Mouse (Mus musculus): Measurements from ENCODE around the gene Zfp646. TPM values are rescaled to one million over a fixed set of nuclear protein-coding genes. Genes with fewer than 3 reads are reported as not detected.

Zfp646 gene
- polyA plus RNA-seq, 1 experiment from 2014 or later = 26.8 TPM

GRCm38 (mm10) chr7:127899997-127900396 lies 24.0 kb downstream of the Zfp646 start:
- no peak for ATAC-seq (replicated peaks; ENCODE audit: low FRiP score)
- H3K4me3 ChIP-seq (ENCODE audit: low read depth, low read length) = no peak overlapping the region
- H3K27me3 ChIP-seq (ENCODE audit: control insufficient read depth, insufficient read depth, low read length) = no peaks in the 10 kb centered on the region
- no peak overlapping the region for H3K27ac ChIP-seq (ENCODE audit: low read depth, low read length)
- no peak for DNase-seq (ENCODE audit: low spot score)
- H3K9ac ChIP-seq (ENCODE audit: low read length) = no peak overlapping the region
- no peaks in the 10 kb centered on the region for H3K36me3 ChIP-seq (ENCODE audit: control insufficient read depth, insufficient read depth, low read length)
- peaks cover 4% of the 10 kb centered on the region; the same call in 1 of the 2 replicates for H3K4me1 ChIP-seq (replicated peaks; ENCODE audit: control insufficient read depth, insufficient read depth, low read length)
- H3K9me3 ChIP-seq (ENCODE audit: control insufficient read depth, low read length) = no peaks in the 10 kb centered on the region
- 53% methylated on average over 7 of the region's 7 CpGs for WGBS
- H3K4me2 ChIP-seq (ENCODE audit: low read depth, low read length, severe bottlenecking) = no peak overlapping the region

GRCm38 (mm10) chr7:127901772-127902171 lies 25.8 kb downstream of the Zfp646 start:
- ATAC-seq (replicated peaks; ENCODE audit: low FRiP score) (no peak), DNase-seq (ENCODE audit: low spot score) (no peak)
- Histone ChIP-seq H3K36me3 (ENCODE audit: control insufficient read depth, insufficient read depth, low read length) (peaks cover 2% of the 10 kb centered on the region; the same call in 1 of the 2 replicates), H3K9ac (ENCODE audit: low read length) (no peak overlapping the region), H3K4me2 (ENCODE audit: low read depth, low read length, severe bottlenecking) (no peak overlapping the region), H3K27me3 (ENCODE audit: control insufficient read depth, insufficient read depth, low read length) (no peaks in the 10 kb centered on the region), H3K4me1 (replicated peaks; ENCODE audit: control insufficient read depth, insufficient read depth, low read length) (peaks cover 3% of the 10 kb centered on the region; the same call in 1 of the 2 replicates), H3K4me3 (ENCODE audit: low read depth, low read length) (no peak overlapping the region), H3K27ac (ENCODE audit: low read depth, low read length) (no peak overlapping the region), H3K9me3 (ENCODE audit: control insufficient read depth, low read length) (no peaks in the 10 kb centered on the region)
- WGBS = 90% methylated on average over 2 of the region's 2 CpGs

GRCm38 (mm10) chr7:127903971-127904796 lies 28.2 kb downstream of the Zfp646 start, which contains the start of gene Bckdk:
Bckdk (plus strand) TSS chr7:127904082.
- H3K27me3 ChIP-seq (ENCODE audit: control insufficient read depth, insufficient read depth, low read length) = no peaks in the 10 kb centered on the region
- H3K9ac ChIP-seq (ENCODE audit: low read length) = peak within 1 kb of the TSS; percentile 87
- WGBS = 8% methylated on average over 38 of the region's 38 CpGs
- H3K36me3 ChIP-seq (ENCODE audit: control insufficient read depth, insufficient read depth, low read length) = peaks cover 13% of the 10 kb centered on the region
- H3K9me3 ChIP-seq (ENCODE audit: control insufficient read depth, low read length) = no peaks in the 10 kb centered on the region
- peaks cover 3% of the 10 kb centered on the region; the same call in 1 of the 2 replicates for H3K4me1 ChIP-seq (replicated peaks; ENCODE audit: control insufficient read depth, insufficient read depth, low read length)
- ATAC-seq (replicated peaks; ENCODE audit: low FRiP score) = peak; percentile 93
- peak within 1 kb of the TSS; percentile 63; the same call in 1 of the 2 replicates for H3K27ac ChIP-seq (ENCODE audit: low read depth, low read length)
- DNase-seq (ENCODE audit: low spot score) = peak; percentile 89
- peak within 1 kb of the TSS; percentile 71 for H3K4me3 ChIP-seq (ENCODE audit: low read depth, low read length)
- peak within 1 kb of the TSS; percentile 86 for H3K4me2 ChIP-seq (ENCODE audit: low read depth, low read length, severe bottlenecking)

- ATAC-seq (replicated peaks; ENCODE audit: low FRiP score) (no peak), DNase-seq (ENCODE audit: low spot score) (no peak)
- WGBS = 94% methylated on average over 12 of the region's 12 CpGs
- H3K4me2 ChIP-seq (ENCODE audit: low read depth, low read length, severe bottlenecking) = no peak overlapping the region
- H3K4me3 ChIP-seq (ENCODE audit: low read depth, low read length) = no peak overlapping the region
- no peaks in the 10 kb centered on the region for H3K27me3 ChIP-seq (ENCODE audit: control insufficient read depth, insufficient read depth, low read length)
- H3K9ac ChIP-seq (ENCODE audit: low read length) = no peak overlapping the region
- H3K36me3 ChIP-seq (ENCODE audit: control insufficient read depth, insufficient read depth, low read length) = peaks cover 13% of the 10 kb centered on the region
- H3K27ac ChIP-seq (ENCODE audit: low read depth, low read length) = no peak overlapping the region
- peaks cover 7% of the 10 kb centered on the region for H3K4me1 ChIP-seq (replicated peaks; ENCODE audit: control insufficient read depth, insufficient read depth, low read length)
- no peaks in the 10 kb centered on the region for H3K9me3 ChIP-seq (ENCODE audit: control insufficient read depth, low read length)
These were observed 31.9 kb downstream of the Zfp646 start for GRCm38 (mm10) chr7:127907939-127908338.

GRCm38 (mm10) chr7:127908656-127909055 lies 32.6 kb downstream of the Zfp646 start:
- no peak for DNase-seq (ENCODE audit: low spot score)
- H3K36me3 ChIP-seq (ENCODE audit: control insufficient read depth, insufficient read depth, low read length) = peaks cover 13% of the 10 kb centered on the region
- peaks cover 9% of the 10 kb centered on the region for H3K4me1 ChIP-seq (replicated peaks; ENCODE audit: control insufficient read depth, insufficient read depth, low read length)
- H3K9ac ChIP-seq (ENCODE audit: low read length) = no peak overlapping the region
- H3K27ac ChIP-seq (ENCODE audit: low read depth, low read length) = no peak overlapping the region
- no peak overlapping the region for H3K4me3 ChIP-seq (ENCODE audit: low read depth, low read length)
- no peak for ATAC-seq (replicated peaks; ENCODE audit: low FRiP score)
- H3K9me3 ChIP-seq (ENCODE audit: control insufficient read depth, low read length) = no peaks in the 10 kb centered on the region
- H3K4me2 ChIP-seq (ENCODE audit: low read depth, low read length, severe bottlenecking) = no peak overlapping the region
- 88% methylated on average over 4 of the region's 4 CpGs for WGBS
- no peaks in the 10 kb centered on the region for H3K27me3 ChIP-seq (ENCODE audit: control insufficient read depth, insufficient read depth, low read length)

GRCm38 (mm10) chr7:127912190-127912871 lies 36.3 kb downstream of the Zfp646 start, which contains the start of gene Kat8:
Kat8 (plus strand) TSS chr7:127912516.
- Histone ChIP-seq H3K27ac (ENCODE audit: low read depth, low read length) (peak within 1 kb of the TSS; percentile 31; the same call in 1 of the 2 replicates), H3K27me3 (ENCODE audit: control insufficient read depth, insufficient read depth, low read length) (no peaks in the 10 kb centered on the region), H3K36me3 (ENCODE audit: control insufficient read depth, insufficient read depth, low read length) (peaks cover 11% of the 10 kb centered on the region), H3K4me1 (replicated peaks; ENCODE audit: control insufficient read depth, insufficient read depth, low read length) (peaks cover 5% of the 10 kb centered on the region; the same call in 1 of the 2 replicates), H3K4me3 (ENCODE audit: low read depth, low read length) (peak within 1 kb of the TSS; percentile 75), H3K9me3 (ENCODE audit: control insufficient read depth, low read length) (no peaks in the 10 kb centered on the region), H3K4me2 (ENCODE audit: low read depth, low read length, severe bottlenecking) (peak within 1 kb of the TSS; percentile 63), H3K9ac (ENCODE audit: low read length) (peak within 1 kb of the TSS; percentile 69)
- DNase-seq (ENCODE audit: low spot score) (peak; percentile 93), ATAC-seq (replicated peaks; ENCODE audit: low FRiP score) (peak; percentile 95)
- WGBS = under 1% methylated on average over 40 of the region's 40 CpGs

GRCm38 (mm10) chr7:127912938-127913337 lies 36.9 kb downstream of the Zfp646 start:
- DNase-seq (ENCODE audit: low spot score) = no peak
- 35% methylated on average over 4 of the region's 4 CpGs for WGBS
- H3K27me3 ChIP-seq (ENCODE audit: control insufficient read depth, insufficient read depth, low read length) = no peaks in the 10 kb centered on the region
- H3K4me3 ChIP-seq (ENCODE audit: low read depth, low read length) = peak overlapping the region; percentile 75
- H3K9ac ChIP-seq (ENCODE audit: low read length) = peak overlapping the region; percentile 69
- H3K9me3 ChIP-seq (ENCODE audit: control insufficient read depth, low read length) = no peaks in the 10 kb centered on the region
- peaks cover 7% of the 10 kb centered on the region for H3K36me3 ChIP-seq (ENCODE audit: control insufficient read depth, insufficient read depth, low read length)
- H3K4me2 ChIP-seq (ENCODE audit: low read depth, low read length, severe bottlenecking) = peak overlapping the region; percentile 63
- no peak overlapping the region for H3K27ac ChIP-seq (ENCODE audit: low read depth, low read length)
- H3K4me1 ChIP-seq (replicated peaks; ENCODE audit: control insufficient read depth, insufficient read depth, low read length) = peaks cover 5% of the 10 kb centered on the region; the same call in 1 of the 2 replicates
- ATAC-seq (replicated peaks; ENCODE audit: low FRiP score) = no peak

- H3K4me3 ChIP-seq (ENCODE audit: low read depth, low read length) = no peak overlapping the region
- no peak overlapping the region for H3K4me2 ChIP-seq (ENCODE audit: low read depth, low read length, severe bottlenecking)
- no peak overlapping the region for H3K9ac ChIP-seq (ENCODE audit: low read length)
- H3K4me1 ChIP-seq (replicated peaks; ENCODE audit: control insufficient read depth, insufficient read depth, low read length) = peaks cover 5% of the 10 kb centered on the region; the same call in 1 of the 2 replicates
- H3K9me3 ChIP-seq (ENCODE audit: control insufficient read depth, low read length) = no peaks in the 10 kb centered on the region
- H3K27ac ChIP-seq (ENCODE audit: low read depth, low read length) = no peak overlapping the region
- ATAC-seq (replicated peaks; ENCODE audit: low FRiP score) (no peak), DNase-seq (ENCODE audit: low spot score) (no peak)
- WGBS = 94% methylated on average over 12 of the region's 12 CpGs
- no peaks in the 10 kb centered on the region; the same call in 1 of the 2 replicates for H3K36me3 ChIP-seq (ENCODE audit: control insufficient read depth, insufficient read depth, low read length)
- no peaks in the 10 kb centered on the region for H3K27me3 ChIP-seq (ENCODE audit: control insufficient read depth, insufficient read depth, low read length)
These were observed 39.3 kb downstream of the Zfp646 start for GRCm38 (mm10) chr7:127915293-127915692.

Measured in forebrain, embryonic 11.5 days (tissue).